Mouse (Mus musculus): ENCODE measurements at regions not wholly inside any gene's neighbourhood (a gene's known extent, or its start where the extent isn't known, plus 50 kb on each side); places are given as distances from the start of the nearest gene placed in this dataset.
"Not testable (repeated sequence)": the region's sequence is repeated elsewhere in the genome, so short reads cannot be mapped to it uniquely, and the experiment has no call there.

GRCm38 (mm10) chr11:56505068-56505467 lies 464.3 kb upstream of the Nmur2 start:
- no peak for DNase-seq (ENCODE audit: low spot score in 2 of 2)

- no peak for DNase-seq (ENCODE audit: low spot score in 2 of 2)
These were observed 474.1 kb upstream of the Nmur2 start for GRCm38 (mm10) chr11:56514941-56515340.

DNA sequence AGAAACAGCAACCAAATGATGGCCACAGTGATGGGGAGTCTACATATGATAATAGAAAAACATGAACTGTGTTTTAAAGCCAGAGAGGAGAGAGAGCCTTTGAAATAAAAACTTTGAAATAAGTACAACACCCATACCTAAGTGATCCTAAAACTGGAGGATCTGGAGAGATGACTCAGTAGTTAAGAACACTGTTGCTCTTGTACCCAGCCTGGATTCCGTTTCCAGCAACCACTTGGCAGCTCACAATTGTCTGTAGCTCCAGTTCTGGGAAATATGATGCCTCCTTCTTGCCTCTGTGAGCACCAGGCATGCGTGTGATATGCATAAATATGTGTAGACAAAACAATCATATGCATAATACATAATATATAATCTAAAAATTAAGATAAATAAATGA lies 477.7 kb upstream of the Nmur2 start:
- DNase-seq (ENCODE audit: low spot score in 2 of 2) = no peak

DNA sequence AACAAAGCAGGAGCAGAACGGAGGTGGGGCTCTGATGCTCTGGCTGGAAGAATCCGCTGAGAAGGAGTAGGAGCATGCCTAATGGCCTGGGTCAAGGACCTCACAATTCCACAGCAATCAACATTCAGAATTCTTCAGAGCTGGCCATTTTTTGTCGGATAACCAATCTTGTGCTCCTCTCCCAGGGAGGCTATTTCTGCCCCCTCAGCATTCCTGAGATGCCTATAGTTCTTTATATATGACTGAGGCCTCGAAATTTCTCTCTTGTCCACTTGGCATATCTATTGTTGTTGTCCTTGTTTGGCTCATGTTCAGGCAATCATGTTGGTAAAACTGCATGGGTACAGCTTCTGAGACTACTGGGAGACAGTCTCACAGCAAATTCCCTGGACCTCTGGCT lies 460.5 kb upstream of the Gria1 start:
- no peak for DNase-seq (ENCODE audit: low spot score in 2 of 2)

- DNase-seq (ENCODE audit: low spot score in 2 of 2) = no peak
These were observed 454.9 kb upstream of the Gria1 start for GRCm38 (mm10) chr11:56556332-56556731.

DNA sequence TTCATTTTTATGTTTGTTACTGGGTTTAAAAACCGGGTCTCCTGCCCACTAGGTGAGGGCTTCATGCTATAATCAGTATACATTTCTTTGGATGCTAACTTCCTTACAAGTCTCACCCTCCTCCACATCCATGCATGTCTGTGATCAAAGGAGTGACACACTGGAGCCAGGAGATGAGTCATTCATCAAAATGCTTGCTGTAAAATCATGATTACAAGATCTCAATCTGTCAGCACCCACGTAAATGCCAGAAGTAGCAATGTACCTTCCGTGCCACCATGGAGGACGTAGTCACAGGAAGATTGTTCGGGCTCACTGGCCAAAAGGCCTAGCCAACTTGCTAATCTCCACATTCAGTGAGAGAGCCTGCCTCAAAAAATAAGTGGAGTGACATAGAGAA lies 431.2 kb upstream of the Gria1 start:
- peak; percentile 34 to 39 for DNase-seq (ENCODE audit: low spot score in 2 of 2)

- no peak for DNase-seq (ENCODE audit: low spot score in 2 of 2)
These were observed 428.1 kb upstream of the Gria1 start for GRCm38 (mm10) chr11:56583054-56583453.

GRCm38 (mm10) chr11:56593435-56593834 lies 417.8 kb upstream of the Gria1 start:
- DNase-seq (ENCODE audit: low spot score in 2 of 2) = not testable (repeated sequence)

DNA sequence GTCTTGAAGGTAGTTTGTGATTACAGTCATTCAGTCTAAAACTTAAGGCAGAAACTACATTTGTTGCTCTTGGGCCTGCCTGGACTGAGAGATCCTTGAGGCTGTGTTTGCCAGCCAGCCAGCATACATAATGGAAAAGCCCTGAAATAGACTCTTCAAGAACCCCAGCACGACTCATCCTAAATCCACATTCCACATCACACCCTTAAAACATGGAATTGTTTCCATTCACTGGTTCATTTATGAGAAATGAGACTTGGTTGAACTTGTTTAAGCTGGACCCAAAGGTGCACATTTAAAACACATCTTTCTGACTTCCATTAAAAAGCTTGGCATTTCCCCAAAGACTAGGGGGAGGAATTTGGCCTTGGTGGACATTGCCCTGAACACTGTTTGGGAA lies 407.4 kb upstream of the Gria1 start:
- DNase-seq (ENCODE audit: low spot score in 2 of 2) = no peak

DNA sequence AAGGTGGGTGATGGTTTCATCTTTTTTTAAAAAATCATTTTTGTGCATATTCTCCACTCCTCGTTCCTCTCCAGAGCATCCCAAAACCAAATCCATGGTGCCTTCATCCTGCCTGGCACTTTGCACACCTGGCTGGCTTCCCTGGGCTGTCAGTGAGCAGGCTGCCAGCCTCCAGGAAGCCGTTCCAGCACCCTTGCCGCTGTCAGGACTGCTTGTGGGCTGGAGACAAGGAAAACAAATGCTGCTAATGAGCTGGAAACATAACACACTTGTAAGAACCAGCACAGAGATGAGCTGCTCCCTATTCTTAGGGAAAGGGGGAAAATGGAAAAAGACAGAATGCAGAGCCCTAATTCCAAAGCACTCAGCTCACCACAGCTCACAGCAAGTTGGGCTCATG lies 383.5 kb upstream of the Gria1 start:
- peak; percentile 23 to 47 for DNase-seq (ENCODE audit: low spot score in 2 of 2)

DNA sequence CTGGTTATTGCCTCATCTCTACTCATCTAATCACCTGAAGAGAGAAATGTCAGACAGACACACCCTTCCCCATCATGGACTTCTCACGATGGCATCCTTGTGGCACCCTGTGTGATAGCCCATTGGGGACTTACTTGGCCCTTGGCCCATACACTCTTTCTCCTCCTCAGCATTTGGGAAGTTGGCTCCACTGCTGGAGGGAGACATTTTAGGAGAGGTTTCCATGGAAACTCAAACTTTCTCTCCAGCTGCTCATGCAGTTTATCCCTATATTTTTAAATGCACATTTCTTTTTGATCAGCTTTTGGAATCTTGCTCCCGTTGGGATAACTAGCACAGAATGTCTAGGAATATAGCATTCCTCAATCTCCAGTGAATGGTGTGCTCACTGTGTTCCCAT lies 377.7 kb upstream of the Gria1 start:
- DNase-seq (ENCODE audit: low spot score in 2 of 2) = no peak

DNA sequence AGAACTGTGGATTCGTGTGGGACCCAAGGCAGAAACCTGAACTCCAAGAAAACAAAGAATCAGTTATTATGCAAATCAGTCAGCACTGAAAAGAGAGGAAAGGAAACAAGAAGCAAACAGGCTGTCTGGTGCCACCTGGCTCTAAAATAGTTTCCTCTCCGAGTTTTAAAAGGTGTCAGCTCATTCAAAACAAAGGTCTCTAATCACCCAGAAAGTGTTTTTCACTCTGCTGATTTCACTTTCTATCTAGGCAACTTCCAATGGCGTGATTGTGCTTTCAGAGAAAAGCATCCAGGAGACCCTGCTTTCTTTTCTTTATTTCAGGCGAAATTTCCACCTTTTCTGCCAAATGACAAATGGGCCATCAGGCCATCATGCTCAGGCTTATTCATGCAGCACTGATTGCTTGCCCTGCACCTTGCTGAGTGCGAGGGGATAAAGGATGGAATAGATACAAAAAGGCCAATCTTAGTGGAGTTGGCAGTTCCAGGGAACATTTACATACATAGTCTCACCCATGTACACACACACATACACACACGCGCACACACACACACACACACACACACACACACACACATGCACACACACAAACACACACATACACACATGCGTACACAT lies 374.5 kb upstream of the Gria1 start:
- DNase-seq (ENCODE audit: low spot score in 2 of 2) = no peak

GRCm38 (mm10) chr11:56641716-56642115 lies 369.5 kb upstream of the Gria1 start:
- DNase-seq (ENCODE audit: low spot score in 2 of 2) = no peak

All from left cerebral cortex, adult 9 months (tissue).